Mouse (Mus musculus) hematopoietic multipotent progenitor cell, adult 10-12 weeks (in vitro differentiated cells): ENCODE data around the gene Olfr1326-ps1. TPM values are rescaled to one million over a fixed set of nuclear protein-coding genes. Genes with fewer than 3 reads are reported as not detected.

Source experiments
- polyA plus RNA-seq: library from polyadenylated mRNA; stranded (reverse); fragments of >175 nt; gene quantifications from 2 replicates; pipeline ENCODE4 v1.2.3, GENCODE M21; 2012; ENCODE audit warnings: low replicate concordance

Gene Olfr1326-ps1
- polyA plus RNA-seq: not detected in 2 replicates

GRCm38 (mm10) chrX:74574788-74575187 is at the start of gene Olfr1326-ps1:
Gene Olfr1326-ps1 (minus strand): TSS chrX:74574888.

GRCm38 (mm10) chrX:74592379-74592778 is 17.7 kb upstream of the Olfr1326-ps1 start, which contains the start of gene Olfr1325:
Gene Olfr1325 (plus strand): TSS chrX:74592679.

Other genes with a start within 250 kb of the Olfr1326-ps1 start
- gene Plxna3, start 245.8 kb downstream of the Olfr1326-ps1 start, polyA plus RNA-seq: 9.0 and 13.1 TPM in 2 replicates
- gene Lage3, start 221.3 kb downstream of the Olfr1326-ps1 start, polyA plus RNA-seq: 3.3 and 4.9 TPM in 2 replicates
- 10.3 and 20.7 TPM in 2 replicates for gene Ubl4a, start 201.7 kb downstream of the Olfr1326-ps1 start, polyA plus RNA-seq
- gene Slc10a3, start 201.5 kb downstream of the Olfr1326-ps1 start, polyA plus RNA-seq: 5.2 and 7.6 TPM in 2 replicates
- gene Fam3a, start 181.6 kb downstream of the Olfr1326-ps1 start, polyA plus RNA-seq: 14.6 and 17.1 TPM in 2 replicates
- 16.9 and 22.2 TPM in 2 replicates for gene Ikbkg, start 181.6 kb downstream of the Olfr1326-ps1 start, polyA plus RNA-seq
- gene G6pdx, start 145.7 kb downstream of the Olfr1326-ps1 start, polyA plus RNA-seq: 10.9 and 17.0 TPM in 2 replicates
- gene Gm6880, start 93.5 kb downstream of the Olfr1326-ps1 start, polyA plus RNA-seq: not detected in 2 replicates
- gene Olfr1325, start 17.8 kb upstream of the Olfr1326-ps1 start, polyA plus RNA-seq: not detected in 2 replicates
- not detected in 2 replicates for gene Gm5640, start 70.7 kb upstream of the Olfr1326-ps1 start, polyA plus RNA-seq
- gene Gm6890, start 166.0 kb upstream of the Olfr1326-ps1 start, polyA plus RNA-seq: not detected in 2 replicates